Mouse (Mus musculus): ENCODE data around the gene Tbl3. TPM values are rescaled to one million over a fixed set of nuclear protein-coding genes. Genes with fewer than 3 reads are reported as not detected.
"Not testable (repeated sequence)": the region's sequence is repeated elsewhere in the genome, so short reads cannot be mapped to it uniquely, and the experiment has no call there.

The Tbl3 gene
- total RNA-seq, 2 experiments from 2014 or later = 14.7 to 15.6 TPM

DNA sequence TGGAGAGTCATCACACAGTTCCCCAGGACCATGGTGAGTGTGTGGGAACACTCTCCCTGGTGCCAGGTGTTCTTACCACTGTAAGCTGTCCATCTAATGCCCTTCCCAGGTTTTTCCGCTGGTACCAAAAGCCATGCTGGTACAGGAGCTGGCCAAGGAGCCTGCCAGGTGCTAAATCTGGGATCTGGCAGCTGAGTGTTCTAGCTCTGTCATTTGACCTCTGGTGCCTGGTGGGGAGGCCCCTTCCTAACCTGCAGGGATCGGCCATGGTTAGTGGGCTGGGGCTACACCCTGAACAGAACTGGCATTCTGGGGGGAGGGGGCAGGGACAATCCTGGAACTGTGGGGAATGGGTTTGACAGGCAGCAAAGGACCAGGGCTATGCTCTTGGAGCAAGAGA lies 20.2 kb upstream of the Tbl3 start, which contains the start of gene Rpl3l:
Gene Rpl3l (plus strand): TSS at position 203 of the 400 bp plus-strand sequence.
- DNase-seq = peak; percentile 81

DNA sequence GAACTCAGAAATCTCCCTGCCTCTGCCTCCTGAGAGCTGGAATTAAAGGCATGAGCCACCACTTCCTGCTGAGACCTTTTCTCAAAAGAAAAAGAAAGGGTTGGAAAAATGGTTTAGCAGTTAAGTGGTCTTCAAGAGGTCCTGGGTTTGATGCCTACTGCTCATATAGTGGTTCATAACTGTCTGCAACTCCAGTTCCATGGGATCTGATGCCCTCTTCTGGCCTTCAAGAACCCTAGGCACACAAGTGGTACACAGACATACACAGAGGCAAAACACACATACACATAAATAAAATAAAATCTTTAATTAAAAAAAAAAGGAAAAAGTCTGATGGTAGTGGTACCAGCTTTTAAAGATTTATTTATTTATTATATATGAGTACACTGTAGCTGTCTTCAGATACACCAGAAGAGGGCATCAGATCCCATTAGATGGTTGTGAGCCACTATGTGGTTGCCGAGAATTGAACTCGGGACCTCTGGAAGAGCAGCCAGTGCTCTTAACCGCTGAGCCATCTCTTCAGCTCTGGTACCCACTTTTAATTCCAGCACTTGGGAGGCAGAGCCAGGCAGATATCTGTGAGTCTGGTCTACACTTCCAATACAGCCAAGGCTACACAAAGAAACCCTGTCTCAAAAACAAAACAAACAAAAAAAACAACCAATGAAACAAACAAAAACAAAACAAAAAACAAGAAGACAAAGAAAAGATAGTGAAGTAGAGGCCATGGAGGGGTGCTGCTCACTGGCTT lies 18.4 kb upstream of the Tbl3 start:
- DNase-seq = no peak

DNA sequence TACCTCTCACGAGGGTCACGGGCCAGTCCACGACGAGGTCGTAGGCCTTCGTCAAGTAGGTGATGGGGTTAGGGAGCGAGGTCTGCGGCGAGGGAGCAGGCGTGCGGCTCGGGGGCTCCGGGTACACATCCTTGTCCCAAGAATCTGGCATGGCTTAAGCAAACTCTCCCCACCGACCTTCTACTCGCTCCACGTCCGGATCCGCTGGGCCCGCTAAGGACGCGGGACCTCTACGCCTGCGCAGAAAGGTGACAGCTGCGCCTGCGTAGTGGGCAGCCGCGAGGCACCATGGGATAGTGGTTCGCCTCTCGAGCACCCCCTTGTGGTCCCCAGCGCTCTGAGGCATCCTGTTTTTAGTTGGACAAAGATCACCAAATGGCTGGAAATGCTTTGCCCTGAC lies 16.7 kb upstream of the Tbl3 start, which contains the start of gene Ndufb10:
Gene Ndufb10 (minus strand): TSS at position 295 of the 400 bp plus-strand sequence.
- peak; percentile 90 for DNase-seq

DNA sequence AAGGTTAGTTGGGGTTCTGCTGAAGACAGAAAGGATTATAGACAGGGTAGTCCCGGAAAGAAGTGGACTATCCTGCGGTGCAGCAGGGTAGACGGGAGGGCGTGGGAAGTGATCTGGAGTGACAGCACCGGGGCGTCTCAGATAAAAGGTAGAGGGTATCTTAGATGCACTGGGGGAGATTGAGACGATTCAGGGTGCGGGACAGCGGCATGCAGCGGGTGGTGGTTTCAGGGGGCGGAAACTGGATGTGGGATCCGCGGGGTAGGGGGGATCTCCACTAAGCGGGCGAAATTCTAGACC lies 16.4 kb upstream of the Tbl3 start:
- DNase-seq = no peak

DNA sequence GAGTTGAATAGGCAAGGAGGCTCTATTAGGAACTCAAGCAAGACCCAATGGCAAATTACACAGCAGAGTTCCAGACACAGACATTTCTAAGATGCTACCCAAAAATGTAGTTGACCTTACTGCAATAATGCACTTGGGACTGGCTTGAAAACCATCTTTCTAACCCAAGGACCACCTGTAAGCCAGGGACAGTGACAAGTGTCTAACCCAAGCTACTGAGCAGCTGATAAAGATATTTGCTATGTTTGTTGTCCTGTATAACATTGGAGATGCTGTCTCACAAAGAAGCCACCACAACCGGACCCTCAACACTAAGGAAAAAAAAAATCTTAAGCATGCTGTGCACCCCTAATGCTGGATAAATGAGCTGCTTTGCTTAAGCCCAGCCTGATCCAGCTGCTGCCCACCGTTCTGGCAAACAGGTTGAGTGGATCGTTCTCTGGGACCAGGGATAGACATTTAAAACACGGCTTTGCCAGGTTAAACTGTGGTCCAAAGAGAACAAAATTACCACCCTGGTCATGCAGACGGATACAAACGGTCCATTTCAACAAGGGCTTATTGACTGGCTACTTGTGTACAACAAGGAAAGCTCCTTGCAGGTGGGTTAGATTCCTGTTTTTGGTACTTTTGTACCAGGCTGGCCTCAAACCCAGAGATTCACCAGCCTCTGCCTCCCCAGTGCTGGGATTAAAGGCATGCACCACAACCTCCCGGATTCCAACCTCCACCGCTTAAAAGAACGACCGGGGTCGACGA lies 15.8 kb upstream of the Tbl3 start:
- no peak for DNase-seq

DNA sequence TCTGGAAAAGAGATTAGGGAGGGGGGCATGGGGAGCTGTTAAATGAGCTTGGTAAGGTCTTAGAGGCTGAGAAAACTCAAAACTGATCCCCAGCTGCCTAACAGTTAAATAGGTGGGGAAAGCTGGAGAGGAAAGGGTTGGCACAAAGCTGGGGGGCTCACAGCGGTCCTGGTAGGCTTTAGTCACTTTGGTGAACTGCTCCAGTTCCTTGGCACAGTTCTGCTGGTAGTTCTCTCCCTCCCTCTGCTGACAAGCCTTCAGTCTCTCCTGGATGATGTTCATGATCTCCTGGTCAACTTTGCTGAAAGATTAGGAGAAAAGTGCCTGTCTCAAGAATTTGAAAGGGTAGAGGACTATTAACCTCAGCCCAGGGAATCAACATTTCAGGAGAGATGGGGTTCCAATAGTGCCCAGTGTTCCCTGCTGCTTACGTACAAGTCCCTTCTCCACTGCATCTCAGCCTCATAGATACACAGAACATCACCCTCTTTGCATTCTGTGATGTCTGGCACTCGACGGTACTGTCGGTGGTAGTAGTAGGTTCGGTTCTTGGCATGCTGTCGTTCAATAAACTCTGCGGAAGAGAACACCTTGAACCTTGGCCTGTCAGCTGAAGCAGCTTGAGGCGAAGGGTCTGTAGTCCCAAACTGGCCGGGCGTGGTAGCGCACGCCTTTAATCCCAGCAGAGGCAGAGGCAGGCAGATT lies 14.9 kb upstream of the Tbl3 start:
- DNase-seq = no peak

DNA sequence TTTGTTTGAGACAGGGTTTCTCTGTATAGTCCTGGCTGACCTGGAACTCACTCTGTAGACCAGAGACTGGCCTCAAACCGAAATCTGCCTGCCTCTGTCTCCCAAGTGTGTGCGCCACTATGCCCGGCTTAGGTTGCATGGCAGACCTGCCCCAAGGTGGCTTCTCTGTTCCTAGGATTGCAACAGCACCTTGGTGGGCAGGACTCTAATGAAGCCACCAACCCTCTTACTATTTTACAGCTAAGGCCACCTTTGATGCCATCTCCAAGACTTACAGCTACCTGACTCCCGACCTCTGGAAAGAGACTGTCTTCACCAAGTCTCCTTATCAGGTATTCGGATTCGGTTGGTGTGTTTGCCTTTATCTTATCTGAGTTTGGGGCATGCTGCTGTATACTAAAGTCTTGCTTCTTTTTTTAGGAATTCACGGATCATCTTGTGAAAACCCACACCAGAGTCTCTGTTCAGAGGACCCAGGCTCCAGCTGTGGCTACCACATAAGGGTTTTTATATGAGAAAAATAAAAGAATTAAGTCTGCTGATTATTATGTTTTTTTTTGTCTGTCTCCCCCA lies 14.0 kb upstream of the Tbl3 start:
- DNase-seq = not testable (repeated sequence)

DNA sequence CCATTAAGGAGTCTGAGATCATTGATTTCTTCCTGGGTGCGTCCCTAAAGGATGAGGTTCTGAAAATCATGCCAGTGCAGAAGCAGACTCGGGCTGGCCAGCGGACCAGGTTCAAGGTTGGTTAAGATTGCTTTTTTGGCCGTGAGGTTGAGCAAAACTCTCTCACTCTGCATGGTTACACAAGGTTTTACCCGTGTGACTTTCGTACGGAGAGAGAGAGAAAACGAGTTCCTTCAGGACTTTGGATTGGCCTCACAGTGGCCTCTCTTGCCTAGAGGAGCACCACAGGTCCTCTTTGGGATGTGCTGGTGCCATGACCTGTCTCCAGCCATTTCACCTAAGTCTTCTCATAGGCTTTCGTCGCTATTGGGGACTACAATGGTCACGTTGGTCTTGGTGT lies 13.2 kb upstream of the Tbl3 start:
- DNase-seq = not testable (repeated sequence)

DNA sequence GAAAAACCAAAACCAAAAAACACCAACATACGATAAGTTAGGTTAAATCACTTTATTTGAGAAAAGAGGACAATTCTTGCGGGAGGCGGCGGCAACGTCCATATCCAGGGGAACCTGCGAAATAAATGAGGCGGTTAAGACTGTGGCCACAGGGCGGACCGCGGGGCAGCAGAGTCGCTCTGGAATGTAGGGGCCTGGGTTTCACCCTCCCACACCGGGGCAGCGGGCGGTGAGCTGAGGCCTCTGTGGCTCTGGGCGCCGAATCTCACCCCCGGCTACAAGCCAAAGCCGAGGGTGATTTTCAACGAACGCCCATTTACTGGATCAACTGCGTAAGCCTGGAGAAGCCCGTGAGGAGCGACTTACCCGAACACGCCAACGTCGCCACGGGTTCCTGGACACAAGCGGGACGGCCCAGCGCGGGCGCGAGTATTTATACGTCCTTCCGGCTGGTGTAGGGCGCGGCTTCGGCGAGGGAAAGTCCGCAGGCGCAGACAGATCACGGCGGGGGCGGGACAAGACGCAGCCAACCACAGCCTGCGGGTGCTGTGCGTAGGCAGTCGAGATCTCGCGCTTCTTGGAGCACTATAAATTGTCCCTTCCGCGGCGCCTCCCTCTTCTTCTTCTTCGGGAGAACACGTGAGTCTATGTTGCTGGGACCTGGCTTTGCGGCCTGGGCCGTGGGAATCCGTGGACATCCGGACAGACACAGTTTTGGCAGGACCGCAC lies 12.2 kb upstream of the Tbl3 start:
- peak; percentile 98 for DNase-seq

DNA sequence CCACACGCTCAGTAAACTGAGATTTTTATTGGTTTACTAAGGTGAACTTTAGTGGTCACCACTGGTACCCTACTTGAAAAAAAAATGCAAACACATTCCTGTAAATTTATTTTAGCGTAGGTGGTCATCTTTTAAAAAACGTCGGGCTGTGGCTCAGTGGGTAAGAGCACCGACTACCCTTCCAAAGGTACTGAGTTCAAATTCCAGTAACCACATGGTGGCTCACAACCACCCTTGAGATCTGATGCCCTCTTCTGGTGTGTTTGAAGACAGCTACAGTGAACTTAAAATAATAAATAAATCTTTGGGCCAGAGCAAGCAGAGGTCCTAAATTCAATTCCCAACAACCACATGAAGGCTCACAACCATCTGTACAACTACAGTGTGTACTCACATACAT lies 11.5 kb upstream of the Tbl3 start:
- not testable (repeated sequence) for DNase-seq

DNA sequence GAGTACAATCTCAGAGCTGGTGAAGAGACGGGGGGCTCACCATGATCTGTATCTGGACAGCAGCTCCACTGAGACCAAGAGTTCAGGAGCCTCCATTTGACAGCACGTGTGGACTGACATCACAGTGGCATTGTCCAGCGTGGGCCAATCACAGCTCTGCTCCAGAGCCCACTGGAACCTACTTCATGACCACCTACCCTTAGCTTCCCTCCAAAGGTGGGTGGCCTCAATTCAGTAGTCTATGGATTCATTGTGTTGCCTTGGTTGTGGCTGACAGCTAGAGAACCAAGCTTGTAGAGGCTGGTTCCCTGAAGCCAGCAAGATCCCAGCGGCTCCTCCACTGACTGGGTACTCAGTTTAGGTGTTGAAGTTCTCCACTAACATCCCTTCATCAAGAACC lies 10.5 kb upstream of the Tbl3 start, which contains the start of the genes Rnf151 and Rps2:
Gene Rnf151 (minus strand): TSS at position 121 of the 400 bp plus-strand sequence.
Gene Rps2 (plus strand): TSS at position 174 of the 400 bp plus-strand sequence.
- no peak for DNase-seq

DNA sequence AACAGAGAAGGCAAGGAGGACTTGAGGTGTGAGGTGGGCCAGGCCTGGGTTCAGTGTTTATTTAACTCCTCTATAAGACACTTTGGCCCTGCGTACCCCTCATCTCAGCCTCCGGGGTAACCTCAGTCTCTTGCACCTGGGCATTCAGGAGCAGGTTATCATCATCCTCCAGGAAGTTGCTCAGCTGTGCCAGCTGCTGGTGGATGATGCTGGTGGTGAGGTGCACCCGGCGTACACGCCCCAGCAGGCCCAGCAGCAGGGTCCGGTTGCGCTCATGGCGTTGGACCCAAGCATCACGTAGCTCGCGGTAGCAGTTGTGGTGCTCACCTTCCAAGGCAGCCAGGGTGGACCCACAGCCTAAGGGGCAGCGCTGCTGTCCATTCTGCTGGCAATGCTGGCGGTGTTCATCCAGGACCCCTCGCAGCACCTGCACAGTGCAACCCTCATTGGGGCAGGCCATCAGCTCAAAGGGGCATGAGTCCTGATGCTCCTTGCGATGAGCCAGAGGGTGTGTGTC lies 8.8 kb upstream of the Tbl3 start:
- no peak for DNase-seq

DNA sequence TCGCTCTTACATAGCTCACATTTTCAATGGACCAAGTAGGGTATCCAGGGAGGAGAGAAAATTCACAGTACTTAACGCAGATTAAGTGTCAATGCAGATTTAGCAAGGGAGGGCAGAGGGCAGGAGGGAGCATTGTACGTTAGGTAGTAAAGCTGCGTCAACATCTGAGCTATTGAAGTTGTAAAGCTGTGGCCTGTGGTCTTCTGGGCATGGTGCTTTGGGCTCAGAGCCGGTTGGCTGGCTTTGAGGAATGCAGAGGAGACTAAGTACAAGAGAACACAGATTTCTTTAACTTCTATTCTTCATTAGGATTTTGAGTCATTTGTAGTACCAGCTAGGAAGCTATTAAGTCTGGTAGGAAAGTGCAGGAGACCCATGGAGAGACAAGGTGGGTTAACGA lies 8.1 kb upstream of the Tbl3 start:
- no peak for DNase-seq

DNA sequence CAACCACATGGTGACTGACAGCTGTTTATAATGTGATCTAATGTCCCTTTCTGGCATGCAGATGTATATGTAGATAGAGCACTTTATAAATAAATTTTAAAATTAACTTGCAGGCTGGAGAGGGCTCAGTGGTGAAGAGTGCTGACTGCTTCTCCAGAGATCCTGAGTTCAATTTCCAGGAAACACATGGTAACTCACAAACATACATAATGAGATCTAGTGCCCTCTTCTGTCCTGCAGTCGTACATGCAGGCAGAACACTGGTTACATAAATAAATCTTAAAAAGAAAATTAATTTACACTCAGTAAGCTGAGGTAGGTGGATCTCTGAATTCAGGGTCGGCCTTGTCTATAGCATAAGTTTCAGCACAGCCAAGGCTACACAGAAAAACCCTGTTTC lies 1.2 kb upstream of the Tbl3 start:
- no peak for DNase-seq

DNA sequence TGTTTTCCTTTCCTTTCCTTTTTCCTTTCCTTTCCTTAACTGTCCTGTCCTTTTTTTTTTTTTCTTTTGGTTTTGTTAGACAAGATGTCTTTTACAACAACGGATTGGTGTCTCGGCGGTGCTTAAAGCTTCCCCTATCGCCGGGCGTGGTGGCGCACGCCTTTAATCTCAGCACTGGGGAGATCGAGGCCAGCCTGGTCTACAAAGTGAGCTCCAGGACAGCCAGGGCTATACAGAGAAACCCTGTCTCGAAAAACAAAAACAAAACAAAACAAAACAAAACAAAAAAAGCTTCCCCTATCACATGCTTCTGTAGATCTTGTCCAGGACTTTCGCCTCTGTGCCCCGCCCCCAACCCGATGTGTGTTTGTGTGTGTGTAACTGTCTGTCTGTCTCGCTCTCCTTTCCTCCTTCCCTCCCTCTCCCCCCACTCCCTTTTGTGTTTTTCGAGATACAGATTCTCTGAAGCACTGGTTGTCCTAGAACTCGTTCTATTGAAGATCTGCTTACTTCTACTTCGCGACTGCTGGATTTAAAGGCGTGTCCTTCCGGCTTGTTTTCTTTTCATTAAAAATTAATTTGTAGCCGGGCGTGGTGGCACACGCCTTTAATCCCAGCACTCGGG lies 453 bp upstream of the Tbl3 start:
- no peak for DNase-seq

DNA sequence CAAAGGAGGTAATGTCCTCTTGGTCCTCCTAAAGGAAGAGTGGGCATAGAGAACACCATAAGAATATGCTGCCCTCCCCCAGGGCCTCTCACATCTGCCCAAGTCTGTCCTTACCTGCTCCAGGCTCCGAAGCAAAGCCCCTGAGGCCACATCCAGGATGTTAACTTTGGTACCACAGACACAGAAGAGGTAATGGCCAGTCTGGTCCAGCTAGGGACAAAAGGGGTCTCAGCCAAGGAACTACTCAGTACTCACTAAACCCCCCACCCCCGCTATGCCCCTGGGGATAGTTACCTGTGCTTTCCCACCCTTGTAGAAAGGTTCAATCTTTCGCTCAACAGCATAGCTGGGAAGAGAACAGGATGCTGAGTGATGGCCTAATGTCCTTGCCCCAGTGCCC lies 1.6 kb downstream of the Tbl3 start:
- DNase-seq = no peak

DNA sequence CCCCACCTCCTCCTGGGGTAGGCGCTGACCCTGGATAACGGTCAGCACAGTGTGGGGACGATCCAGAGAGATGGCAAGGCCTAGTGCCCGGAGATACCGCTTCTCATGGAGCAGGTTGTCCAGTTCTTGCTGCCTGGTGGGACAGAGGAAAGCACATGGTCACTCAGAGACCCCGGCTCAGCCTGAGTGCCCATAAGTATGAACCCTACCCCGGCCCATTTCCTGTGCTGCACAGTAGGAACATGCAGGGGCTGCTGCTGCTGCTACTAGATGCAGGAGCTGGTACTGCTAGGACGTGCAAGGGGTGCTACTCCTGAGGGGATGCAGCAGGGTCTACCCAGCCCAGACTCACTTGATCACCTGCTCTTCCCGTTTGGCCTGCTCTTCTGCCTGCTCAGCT lies 6.2 kb downstream of the Tbl3 start:
- DNase-seq = no peak

DNA sequence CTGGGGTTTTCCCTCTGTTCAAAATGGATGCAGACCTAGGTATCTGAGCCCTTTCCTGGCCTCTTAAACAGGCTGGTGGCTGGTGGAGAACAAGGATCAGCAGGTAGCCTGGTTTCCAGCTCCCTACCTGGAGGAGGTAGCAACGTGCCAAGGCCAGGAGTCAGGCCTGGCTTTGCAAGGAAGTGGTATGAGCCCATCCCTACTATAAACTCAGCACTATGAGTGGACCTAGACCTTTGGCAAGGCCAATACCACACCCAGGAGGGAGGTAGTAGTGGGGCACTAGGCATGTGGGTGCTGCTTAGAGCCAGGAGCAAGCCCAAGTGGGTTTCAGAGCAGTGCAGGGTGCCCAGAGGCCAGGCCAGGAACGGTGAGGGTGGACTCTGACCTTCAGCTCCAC lies 8.0 kb downstream of the Tbl3 start:
- no peak for DNase-seq

DNA sequence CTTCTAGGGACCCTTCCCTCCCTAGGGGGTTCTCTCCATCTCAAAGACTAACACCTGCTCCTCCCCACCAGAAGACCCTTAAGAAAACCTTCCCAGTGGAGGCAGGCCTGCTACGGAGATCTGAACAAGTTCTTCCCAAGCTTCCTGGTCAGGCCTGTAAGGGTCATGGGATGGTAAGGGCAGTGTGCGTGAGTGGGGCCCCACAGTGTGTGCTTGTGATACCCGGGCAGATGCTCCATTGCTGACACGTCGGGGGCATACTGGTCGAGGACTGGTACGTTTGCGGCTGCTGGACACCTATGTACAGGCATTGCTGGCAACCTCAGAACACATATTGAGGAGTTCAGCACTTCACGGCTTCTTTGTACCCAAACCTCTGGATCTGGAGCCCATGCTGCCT lies 8.7 kb downstream of the Tbl3 start:
- no peak for DNase-seq

DNA sequence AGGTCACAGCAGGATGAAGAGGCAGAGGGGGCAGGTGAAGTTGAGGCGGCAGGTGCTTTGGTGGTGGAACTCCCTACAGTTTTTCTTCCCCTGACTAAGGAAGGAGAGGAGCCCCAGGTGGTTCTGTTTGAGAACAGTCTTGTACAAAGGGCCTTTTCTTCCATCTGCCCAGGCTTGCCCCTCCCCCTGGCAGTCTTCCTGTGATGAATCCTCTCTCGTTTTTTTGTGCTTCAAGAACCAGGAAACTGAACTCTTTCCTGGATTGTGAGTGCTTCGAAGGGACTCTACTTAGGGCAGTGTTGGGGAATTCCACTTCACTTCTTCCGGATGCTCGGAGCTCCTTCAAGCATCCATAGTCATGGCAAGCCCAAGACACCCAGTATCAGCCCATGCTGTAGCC lies 9.5 kb downstream of the Tbl3 start:
- no peak for DNase-seq

DNA sequence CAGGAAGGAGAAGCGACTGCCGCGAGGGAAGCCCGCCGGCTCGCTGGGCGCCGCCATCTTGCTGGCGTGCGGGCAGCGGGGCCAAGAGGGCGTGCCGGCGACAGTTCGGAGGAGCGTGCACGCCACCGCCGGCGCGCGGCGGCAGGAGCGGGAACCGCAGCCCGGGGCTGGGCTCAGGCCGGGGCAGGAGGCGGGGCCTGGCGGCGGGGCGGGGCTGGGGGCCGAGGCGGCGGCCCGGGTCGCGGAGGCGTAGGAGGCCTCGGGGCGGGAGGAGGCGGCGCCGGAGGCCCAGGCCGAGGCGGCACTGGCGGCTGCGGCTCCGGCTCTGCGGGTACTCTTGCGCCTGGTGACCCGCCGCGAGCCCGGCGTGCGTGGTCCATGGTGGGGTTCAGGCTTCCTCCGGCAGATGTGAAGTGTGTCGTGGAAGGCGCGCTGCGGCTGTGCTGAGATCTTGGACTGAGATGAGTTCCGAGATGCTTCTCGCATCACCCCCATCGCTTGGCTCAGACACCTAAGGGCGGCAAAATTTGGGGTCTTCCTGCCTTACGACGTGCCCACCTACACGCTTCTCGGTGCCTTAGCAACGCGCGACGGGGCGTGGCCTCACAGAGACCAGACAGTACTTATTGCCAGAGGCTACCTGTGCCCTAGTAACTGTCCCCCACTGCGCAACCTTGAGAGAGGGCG lies 11.3 kb downstream of the Tbl3 start, which contains the start of the genes Gfer and Noxo1:
Gene Gfer (minus strand): TSS at position 146 of the 687 bp plus-strand sequence.
Gene Noxo1 (plus strand): TSS at position 224 of the 687 bp plus-strand sequence.
- DNase-seq = peak; percentile 92
